Mouse (Mus musculus) adrenal gland, postnatal 10 days (tissue): Measurements from ENCODE around the gene Eif2s1. TPM values are rescaled to one million over a fixed set of nuclear protein-coding genes. Genes with fewer than 3 reads are reported as not detected.
"Not testable (repeated sequence)": the region's sequence is repeated elsewhere in the genome, so short reads cannot be mapped to it uniquely, and the experiment has no call there.

ENCODE experiments used
- DNase-seq: peaks from one replicate; pipeline ENCODE4 v3.0.0; 2021; ENCODE audit warnings: mixed read lengths
- total RNA-seq, 2 experiments: library from RNA; stranded (reverse); gene quantifications; 2 replicates each; pipeline ENCODE4 v1.2.3; 2021

Gene Eif2s1
- total RNA-seq, 2 experiments from 2014 or later: 76.4 to 80.4 TPM

GRCm38 (mm10) chr12:78914458-78914857 lies 52.8 kb downstream of the Eif2s1 start:
- DNase-seq: no peak

- DNase-seq: no peak
Measured at GRCm38 (mm10) chr12:78915561-78915960, 53.9 kb downstream of the Eif2s1 start.

GRCm38 (mm10) chr12:78916278-78916677 lies 54.7 kb downstream of the Eif2s1 start:
- no peak for DNase-seq

GRCm38 (mm10) chr12:78918227-78919078 lies 56.8 kb downstream of the Eif2s1 start:
- DNase-seq: peak; percentile 82

GRCm38 (mm10) chr12:78919079-78919712 lies 57.6 kb downstream of the Eif2s1 start:
- peak; percentile 68 for DNase-seq

GRCm38 (mm10) chr12:78921421-78921820 lies 59.8 kb downstream of the Eif2s1 start:
- DNase-seq: no peak

- no peak for DNase-seq
Measured at GRCm38 (mm10) chr12:78922058-78922457, 60.4 kb downstream of the Eif2s1 start.

GRCm38 (mm10) chr12:78922977-78923376 lies 61.4 kb downstream of the Eif2s1 start:
- DNase-seq: not testable (repeated sequence)

- DNase-seq: no peak
Measured at GRCm38 (mm10) chr12:78923539-78924189, 62.0 kb downstream of the Eif2s1 start.

GRCm38 (mm10) chr12:78927287-78927686 lies 65.7 kb downstream of the Eif2s1 start:
- no peak for DNase-seq

- DNase-seq: no peak
Measured at GRCm38 (mm10) chr12:78929900-78930299, 68.3 kb downstream of the Eif2s1 start.

GRCm38 (mm10) chr12:78936494-78936893 lies 74.9 kb downstream of the Eif2s1 start:
- no peak for DNase-seq

Other genes starting within 250 kb of the Eif2s1 start
- under 1 TPM in 1 of 2 experiments, not detected in 1; 0.36 TPM for gene Fam71d, start 170.3 kb upstream of the Eif2s1 start, total RNA-seq
- gene Mpp5, start 112.9 kb upstream of the Eif2s1 start, total RNA-seq: 10 to 100 TPM; 16.5 to 22.0 TPM
- 10 to 100 TPM; 64.4 to 68.3 TPM for gene Atp6v1d, start 181 bp upstream of the Eif2s1 start, total RNA-seq
- under 1 TPM; 0.60 to 0.67 TPM for gene Plek2, start 45.1 kb downstream of the Eif2s1 start, total RNA-seq
- gene Tmem229b, start 145.8 kb downstream of the Eif2s1 start, total RNA-seq: 10 to 100 TPM; 12.9 to 13.4 TPM
- 1 to 10 TPM; 1.5 to 2.0 TPM for gene Plekhh1, start 167.3 kb downstream of the Eif2s1 start, total RNA-seq
- 1 to 10 TPM; 7.1 to 9.5 TPM for gene Pigh, start 227.8 kb downstream of the Eif2s1 start, total RNA-seq